Mouse (Mus musculus) gastrocnemius, postnatal 10 days (tissue): Measurements from ENCODE around the gene Pbxip1. TPM values are rescaled to one million over a fixed set of nuclear protein-coding genes. Genes with fewer than 3 reads are reported as not detected.

Source experiments
- DNase-seq: peaks from one replicate; pipeline ENCODE4 v3.0.0; 2021; ENCODE audit warnings: mixed read lengths
- long read RNA-seq, 2 experiments: library from polyadenylated mRNA; stranded (forward); transcript quantifications; one replicate each; pipeline ENCODE4 v2.0.0; 2021
- total RNA-seq, 2 experiments: library from RNA; stranded (reverse); gene quantifications; 2 replicates each; pipeline ENCODE4 v1.2.3; 2021

The Pbxip1 gene
- 100 to 1,000 TPM; 155 to 167 TPM for total RNA-seq
- long read RNA-seq, experiment 1, partial matches to known transcripts = 39 of 115 reads
- long read RNA-seq, experiment 1, other reads (novel, unspliced or antisense) = 76 of 115 reads
- long read RNA-seq, experiment 2, partial matches to known transcripts = 113 of 124 reads
- long read RNA-seq, experiment 2, other reads (novel, unspliced or antisense) = 11 of 124 reads

DNA sequence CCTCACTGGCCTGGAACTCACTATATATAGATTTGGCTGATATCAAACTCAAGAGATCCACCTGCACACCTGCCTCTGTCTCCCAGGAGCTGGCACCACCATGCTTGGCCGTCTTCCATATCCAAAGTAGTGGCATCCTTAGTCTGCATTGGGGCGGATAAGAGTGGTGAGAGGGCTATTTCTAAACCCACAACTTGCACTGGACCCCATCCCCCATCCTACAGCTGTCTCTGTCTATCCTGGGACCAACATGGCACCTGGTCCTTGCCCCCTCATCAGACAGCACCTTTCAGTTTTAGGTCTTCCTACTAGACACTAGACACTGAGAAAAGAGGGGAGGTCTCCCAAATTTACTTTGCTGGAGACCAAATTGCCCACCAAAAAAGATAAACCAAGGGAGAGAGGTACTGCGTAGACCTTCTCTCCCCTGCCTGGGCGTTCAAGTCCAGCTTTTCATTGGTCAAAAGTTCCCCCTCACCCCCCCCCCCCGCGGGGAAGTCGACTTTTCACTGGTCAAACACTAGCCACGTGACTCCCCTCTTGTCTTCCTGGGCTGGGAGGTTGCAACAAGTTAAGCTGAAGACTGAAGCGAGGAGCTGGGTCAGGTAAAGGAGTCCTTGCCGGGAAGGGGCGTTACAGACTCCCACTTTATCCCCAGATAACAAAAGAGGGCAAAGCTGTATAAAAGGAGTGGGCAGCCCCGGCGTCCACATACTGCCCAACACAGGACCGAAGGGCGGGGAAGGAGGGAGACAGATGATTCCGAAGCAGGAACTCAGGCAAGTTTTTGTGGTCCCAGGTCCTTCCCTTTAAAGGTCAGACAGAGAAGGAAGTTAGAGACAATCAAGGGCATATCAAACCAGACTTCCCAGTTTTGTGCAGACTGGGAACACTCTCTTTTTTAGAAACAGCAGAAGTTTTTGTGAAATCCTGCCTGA, at the start of gene Pbxip1:
Gene Pbxip1 (plus strand): TSS at position 531 of the 938 bp plus-strand sequence.
- peak; percentile 59 for DNase-seq

DNA sequence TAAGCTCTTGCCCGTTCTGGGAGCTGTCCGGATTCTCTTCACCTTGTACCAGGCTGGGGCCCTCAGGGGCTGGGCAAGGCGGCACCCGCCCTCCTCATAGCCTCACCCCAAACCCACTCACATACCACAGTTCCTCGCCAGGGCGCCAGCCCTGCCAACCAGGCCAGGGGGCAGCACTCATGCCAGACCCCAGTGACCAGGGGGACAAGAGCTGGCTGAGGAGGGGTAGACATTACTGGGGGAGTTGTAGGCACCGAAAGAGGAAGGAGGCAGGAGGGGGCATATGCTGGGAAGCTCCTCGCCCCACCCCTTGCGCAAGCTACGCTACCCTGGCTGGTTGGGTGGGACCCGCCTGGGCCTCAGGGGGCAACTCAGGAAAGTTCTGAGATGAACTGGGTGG, 48.9 kb upstream of the Pbxip1 start:
- DNase-seq = no peak

DNA sequence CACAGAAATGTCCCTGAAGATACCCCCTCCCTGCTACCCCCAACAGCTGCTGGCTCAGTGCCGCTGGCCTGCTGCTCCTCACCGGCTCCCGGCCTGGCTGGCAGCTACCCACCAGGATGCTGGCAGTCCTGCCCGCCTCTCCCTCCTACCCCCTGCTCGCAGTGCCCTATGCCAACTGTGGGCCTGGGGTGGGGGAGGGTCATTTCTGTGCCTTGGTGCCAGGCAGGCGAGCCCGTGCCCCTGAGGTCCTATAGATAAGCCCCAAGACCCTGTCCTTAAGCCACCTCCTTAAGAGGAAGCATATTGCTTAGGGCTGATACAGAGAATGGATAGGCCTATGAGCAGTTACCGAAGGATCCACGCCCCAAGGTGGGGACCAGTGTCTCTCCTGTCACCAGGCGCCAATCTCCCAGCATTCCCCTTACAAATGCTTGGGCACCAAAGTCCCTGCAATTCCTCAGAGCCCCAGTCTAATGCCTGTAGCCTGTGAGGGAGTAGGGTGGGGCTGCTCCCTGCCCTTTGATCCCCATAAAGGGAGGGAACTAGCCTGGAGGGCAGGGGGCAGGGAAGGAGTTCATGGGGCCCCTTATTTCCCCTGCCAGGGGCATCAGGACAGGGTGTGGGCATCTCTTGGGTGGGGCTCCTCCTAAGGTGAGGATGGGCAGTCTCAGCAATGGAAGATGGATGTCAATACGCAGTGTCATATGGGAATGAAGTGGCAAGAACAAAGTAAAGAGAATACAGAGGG, 48.2 kb upstream of the Pbxip1 start:
- DNase-seq = peak; percentile 79

DNA sequence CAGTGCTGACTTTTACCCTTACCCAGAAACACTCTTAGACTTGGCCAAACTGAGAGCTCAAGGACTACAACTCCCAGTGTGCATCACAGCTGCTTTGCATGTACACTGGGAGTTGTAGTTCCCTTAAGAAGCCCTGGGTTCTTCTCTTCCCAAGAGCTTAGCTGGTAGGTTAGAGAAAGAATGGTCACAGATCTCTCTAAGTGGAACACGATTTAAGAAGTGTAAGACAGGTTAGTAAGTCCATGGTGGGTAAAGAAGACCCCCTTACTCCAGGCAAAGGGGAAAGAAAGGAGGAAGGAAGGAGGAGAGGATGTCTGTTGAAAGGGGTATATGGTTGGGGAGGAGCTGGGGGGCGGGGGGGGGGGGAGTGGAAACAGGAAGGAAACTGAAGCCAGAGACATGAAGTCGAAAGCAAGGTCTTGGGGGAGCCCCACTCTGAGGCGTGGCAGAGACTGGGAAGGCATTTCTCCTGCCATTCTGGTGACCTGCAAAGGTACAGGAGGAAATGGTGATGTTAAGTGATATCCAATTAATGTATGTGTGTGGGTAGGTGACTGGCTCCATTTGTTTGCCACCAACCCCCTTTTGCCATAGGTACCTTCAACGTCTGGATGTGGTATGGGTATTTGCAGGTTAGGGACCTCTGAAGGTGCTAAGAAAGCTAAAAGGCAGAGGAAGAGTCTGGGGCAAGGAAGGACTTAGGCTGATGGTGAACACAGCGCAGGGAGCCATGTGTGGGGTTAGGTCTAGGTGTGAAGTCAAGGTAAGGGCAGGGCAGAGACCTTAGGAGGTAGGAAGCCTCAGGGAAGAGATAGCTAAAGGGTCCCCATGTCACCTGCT, 47.4 kb upstream of the Pbxip1 start:
- DNase-seq = no peak

DNA sequence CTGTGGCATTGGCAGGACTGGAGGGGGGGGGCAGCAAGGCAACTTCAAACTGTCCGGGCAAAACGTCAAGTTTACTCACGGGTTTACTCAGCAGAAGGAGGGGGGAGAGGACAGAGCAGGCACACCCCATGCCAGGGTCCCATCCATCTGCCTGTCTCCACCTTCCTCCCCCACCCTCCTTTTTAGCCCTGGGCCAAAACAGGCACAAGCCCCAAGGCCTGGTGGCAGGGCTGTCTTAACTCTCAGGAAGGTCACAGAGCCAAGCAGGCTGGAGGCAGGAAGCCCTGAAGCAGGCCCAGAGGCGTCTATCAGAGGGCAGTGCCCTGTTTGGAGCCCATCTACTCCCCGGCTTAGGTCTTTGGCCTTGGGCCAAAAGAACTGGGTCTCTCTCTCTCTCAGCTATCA, 46.4 kb upstream of the Pbxip1 start:
- DNase-seq = no peak

DNA sequence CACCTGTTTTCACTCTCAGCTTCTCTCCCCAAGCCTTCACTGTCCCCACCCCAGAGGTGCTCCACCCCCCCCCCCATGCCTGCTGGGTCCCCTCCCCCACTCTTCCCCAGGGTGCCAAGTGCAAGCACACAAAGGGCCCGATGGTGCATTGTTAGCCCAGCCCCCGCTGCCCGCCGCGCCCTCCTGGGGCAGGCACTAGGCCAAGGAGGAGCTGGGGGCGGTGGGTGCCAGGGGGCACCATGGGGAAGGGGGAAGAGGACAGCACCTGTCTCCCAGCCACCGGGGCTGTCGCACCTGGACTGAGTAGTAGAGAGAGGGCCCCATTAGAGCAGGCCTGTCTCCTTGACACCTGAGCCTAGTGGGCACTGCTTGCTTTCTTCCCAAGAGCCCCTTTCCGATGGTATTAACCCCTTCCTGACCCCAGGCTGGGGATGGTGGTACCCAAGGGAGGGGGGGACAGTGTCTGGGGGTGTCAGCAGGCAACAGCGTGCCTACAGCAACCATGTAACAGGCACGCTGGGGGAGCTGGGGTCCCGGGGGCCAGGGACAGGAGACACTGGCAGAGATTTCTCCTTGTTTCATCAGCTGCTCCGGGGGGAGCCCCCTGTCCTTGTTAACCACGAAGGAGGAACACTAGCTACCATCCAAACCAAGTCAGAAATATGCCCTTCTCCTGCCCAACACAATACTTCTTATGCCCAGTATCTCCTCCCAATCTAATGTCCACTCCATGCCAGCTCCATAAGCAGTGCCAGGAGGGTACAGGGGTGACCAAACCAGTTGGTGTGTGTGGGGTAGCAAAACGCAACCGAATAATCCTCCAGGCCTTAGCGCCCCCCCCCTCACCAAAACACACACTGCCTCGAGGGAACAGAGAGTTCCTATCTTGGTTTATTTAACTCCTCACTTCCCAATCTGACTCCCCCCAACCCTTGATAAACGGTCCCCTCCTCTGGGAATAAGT, 45.5 kb upstream of the Pbxip1 start:
- DNase-seq = no peak

DNA sequence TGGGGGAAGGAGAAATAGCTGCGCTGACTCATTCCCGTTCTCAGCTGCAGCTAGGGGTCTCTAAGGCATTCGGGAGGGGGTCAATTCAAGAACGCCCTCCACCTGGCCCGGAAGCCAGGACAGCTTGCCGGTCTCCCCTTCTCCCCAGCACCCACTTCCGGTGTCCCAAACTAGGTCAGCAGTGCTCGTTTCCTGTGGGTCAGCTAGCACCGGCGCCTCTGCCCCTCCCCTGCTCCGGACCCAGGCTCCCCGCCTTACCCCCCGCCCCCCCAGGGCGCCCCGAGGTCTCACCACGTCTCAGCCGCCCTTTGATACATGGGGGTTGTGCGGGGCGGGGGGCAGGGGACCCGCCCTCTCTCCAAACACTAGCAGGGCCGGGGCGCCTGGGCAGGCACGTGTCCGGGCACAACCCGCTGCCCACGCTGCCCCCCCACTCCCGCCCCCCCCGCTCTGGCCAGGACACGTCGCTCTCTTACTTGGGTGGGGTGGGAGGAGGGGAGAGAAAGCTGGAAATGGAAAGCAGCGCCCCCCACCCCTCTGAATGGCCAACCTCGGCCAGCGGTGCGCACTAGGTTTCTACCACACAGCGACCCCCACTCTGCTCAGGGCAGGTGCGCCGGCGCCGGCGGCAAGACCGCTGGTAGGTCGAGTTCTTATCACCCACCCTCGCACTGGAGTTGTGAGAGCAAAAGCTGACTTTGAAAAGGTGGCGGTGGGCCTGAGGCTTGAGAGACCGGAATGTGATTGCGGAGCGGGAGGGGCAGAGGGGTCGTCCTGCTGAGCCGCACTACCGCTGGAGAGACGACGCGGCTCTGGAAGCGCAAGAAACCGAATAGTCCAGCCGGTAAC, 44.6 kb upstream of the Pbxip1 start:
- DNase-seq = peak; percentile 61

DNA sequence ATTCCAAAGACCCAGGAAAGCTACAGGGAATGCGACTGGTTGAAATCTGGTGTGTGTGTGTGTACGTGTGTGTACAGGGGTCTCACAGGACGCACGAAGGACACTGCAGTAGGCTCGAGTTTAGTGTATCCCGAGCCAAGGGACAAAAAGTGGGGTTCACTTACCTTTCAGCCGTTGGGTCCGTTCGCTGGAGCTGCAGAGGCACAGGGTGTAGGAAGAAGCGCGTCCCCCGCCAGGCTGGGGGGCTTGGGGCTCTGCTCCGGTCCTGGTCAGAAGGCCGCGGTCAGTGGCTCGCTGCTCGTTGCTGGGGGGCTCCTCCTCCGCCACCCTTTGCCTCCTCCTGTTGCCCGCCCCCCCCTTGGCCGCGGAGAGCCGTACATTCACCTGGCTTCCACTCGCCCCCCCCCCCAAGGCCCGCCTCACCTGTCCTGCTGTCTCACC, 43.6 kb upstream of the Pbxip1 start:
- peak; percentile 48 for DNase-seq

DNA sequence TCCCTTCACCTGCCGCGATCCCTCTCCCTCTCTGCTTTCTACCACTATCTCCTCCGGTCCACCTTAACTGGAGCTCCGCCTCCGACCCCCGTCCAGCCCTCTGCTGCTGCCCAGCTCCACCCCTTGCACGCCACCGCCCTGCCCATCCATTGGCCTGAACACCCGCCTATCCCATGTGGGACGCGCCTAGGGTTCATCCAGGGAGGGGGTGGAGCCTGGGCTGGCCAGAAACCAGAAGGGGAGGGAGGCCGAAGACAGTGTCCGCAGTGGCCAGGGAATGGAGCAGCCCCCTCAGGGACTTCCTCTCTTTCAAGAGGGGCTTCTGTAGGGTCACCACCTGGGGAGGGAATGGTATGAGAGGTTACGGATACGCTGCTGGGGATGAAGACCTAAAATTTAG, 42.9 kb upstream of the Pbxip1 start:
- DNase-seq = peak; percentile 98

DNA sequence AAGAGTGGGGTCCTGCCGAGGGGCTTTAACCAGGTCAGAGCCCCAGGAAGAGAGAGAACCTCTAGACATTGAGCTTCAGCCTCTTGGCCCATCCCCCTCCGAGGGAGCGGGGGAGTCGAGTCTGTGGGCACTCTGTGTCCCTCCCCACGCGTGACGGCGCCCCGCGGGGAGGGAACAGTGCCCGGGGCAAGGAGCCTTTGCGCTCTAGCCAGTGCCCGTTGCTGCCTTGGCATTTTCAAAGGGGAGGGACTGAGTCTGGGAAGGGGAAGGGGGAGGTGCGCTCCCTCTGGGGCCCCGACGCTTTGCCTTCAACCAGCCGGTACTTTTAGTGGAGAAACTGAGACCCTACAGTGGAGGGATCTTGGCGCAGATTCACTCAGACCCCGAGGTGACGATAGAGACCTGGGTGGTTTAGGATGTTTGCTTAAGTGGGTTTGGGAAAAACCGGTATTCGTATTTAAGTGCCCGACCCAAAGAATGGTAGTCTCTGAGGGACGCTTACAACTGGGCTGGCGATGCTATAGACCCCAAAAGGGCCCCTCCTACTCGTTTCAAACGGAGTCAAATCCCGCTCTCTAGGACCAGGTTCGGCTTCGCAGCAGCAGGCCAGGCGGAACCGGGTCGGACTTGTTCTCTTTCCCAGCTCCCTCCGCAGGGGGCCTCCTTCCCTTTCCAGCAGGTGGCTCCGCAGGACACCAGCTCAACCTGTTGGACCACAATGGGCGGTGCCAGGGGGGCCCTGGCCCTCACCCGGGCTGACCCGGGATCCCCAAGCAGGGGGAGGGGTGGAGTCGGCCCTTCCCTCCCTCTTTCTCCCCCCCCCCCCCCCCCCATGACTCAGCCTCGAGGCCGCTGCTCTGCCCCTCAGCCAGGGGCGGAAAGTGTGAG, 42.3 kb upstream of the Pbxip1 start, which contains the start of gene Zbtb7b:
Gene Zbtb7b (minus strand): TSS at position 771 of the 888 bp plus-strand sequence.
- peak; percentile 80 for DNase-seq

DNA sequence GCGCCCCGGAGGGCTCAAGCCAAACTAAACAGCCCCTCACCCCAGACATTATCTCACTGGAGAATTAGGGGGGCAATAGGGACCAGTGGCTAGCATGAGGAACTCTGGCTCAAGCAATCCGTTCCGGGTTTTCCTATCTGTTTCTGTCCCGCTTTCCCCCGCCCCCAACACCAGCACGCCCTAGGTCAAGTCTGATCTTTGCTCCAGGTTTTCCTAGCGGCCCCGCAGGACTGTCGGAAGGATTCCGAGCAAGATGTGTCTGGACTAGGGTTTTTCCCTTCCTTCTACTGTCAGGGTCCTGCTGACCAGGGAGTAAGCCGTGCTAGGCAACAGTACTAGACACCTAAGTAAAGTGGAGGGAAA, 41.6 kb upstream of the Pbxip1 start:
- peak; percentile 76 for DNase-seq

DNA sequence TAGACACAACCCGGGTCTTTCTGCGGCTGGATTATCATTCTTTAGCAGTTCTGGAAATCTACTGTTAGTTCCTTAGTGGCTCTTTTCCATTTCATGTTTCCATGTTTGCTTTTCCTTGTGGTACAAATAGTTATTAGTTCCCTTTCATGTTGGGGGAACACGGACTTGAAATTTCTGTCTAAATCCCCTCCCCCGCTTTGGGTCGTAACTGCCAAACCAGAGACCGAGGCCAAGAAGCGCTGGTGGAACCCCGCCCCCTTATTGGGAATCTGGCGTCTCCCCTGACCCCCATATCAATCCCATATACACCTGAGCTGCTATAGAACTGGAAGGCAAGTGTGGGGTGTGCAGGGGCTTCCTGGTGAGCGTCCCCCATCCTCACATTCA, 41.1 kb upstream of the Pbxip1 start:
- no peak for DNase-seq

DNA sequence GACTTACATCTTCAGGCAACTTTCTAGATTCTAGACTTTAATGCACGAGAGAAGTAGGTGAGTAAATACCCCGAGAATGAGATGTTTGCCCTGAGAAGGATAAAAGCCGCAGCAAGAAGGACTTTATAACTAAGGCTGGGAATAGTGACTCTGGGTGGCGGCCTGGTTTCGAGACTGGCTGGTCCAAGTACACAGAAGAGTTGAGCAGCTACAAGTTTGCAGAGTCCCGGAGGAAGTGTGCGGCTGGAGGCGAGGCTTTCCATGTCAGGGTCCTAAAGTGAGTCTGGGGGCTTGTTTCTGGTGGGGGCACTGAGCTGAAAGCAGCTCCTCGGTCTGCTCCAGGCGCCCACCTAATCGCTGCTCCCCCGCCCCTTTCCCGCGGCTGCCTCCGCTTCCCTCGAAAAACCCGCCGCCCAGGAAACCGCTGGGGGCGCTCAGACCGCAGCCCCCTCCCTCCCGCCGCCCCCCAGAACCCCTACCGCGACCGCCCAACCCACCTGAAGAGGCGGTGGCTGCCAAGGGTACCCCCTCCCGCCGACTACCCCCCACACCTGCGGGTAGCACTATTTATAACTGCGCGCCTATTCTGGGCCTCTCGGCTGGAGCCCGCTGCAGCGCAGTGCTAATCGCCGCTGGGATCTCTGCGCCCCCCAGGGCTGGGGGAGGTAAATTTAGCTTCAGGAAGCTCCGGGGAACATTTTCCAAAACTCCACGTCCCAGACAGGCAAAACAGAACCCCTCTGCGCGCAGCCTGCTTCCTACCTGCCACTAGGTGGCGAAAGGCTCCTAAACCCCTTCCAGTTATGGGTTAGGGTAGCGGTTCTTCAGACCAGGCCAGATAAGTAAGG, 40.5 kb upstream of the Pbxip1 start:
- DNase-seq = peak; percentile 71

DNA sequence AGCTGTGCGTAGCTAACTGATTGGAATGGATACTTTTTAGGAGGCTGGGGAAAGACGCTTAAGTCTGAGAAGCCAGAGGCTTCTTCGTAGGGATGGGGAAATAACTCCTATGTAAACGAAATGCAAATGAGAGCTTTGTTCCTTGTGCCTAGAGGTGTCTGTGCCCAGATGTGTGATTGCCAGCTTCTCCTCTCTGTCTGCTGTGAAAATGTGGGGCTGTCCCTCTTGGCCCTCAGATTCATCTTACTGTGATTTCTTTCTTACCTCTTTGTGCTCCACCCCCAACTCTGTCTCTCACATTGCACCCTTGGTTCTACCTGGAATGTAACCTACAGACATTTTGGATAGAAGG, 39.9 kb upstream of the Pbxip1 start:
- no peak for DNase-seq

DNA sequence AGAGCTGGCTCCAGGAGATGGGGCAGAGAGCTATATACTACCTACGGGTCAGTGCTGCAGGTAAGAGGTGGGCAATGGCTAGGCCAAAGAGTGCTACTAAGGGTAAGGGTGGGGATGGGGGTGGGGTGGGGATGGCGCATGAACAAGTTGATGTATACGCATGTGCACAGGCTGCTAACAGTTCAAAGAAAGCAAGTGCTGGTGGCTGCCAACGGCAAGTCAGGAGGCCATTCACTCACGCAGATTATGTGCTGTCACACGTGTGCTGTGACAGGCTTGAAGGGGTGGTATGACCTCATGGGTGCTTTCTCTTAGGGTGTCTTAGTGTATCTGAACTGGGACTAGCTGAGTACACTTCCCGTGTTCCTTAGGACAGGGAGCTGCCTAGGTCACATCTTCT, 35.2 kb upstream of the Pbxip1 start:
- DNase-seq = no peak

DNA sequence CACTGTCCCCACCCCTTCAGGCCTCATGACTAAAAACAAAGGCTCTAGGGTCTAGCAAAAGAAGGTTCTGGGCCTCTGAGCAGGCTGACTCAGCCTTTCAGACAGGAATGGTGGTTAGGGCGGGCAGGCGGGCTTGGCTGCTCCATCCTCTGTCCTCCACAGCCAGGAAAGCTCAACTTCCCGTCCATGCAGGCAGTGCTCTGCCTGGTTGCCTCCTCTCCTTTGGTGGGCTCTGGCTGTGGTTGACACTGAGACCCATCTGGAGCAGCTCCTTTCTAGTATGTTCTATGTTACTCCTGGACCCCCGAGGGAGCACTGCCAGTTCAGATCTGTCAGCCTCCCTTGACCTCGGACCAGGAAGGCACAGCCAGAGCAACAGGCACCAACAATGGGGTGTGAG, 33.8 kb upstream of the Pbxip1 start, which contains the start of gene Lenep:
Gene Lenep (minus strand): TSS at position 101 of the 400 bp plus-strand sequence.
- no peak for DNase-seq

DNA sequence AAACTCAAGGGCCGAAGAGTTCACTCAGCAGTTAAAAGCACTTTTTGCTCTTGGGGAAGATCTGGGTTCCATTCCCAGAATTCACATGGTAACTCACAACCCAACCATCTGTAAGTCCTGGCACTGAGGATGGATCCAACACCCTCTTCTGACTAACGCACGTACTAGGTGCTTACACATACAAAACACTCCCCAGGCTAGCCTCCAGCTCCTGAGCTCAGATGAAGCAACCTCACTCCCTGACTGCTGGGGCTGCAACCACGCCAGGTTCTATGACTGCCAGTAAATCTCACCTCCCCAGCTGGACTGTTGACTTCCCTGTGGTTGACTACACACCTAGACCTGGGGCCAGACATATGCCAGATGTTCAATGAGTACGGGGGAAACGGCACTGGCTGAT, 29.6 kb upstream of the Pbxip1 start:
- DNase-seq = no peak

DNA sequence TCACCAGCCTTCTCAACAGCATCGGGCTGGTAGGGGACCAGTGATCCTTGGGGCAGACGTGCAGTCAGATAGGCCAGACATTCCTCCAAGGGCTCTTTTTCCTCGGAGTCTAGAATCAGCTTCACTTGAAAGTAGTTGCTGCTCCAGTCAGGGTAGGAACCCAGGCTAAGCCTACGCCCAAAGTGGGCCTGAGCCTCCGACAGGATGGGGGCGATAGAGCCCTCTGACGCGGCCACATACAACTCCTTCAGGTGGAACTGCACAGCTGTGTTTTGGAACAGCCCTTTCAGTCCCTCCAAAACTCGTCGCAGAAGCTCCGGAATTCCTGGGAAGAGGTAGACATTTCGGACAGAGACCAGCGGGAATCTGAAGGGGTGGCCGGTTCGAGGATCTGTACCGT, 28.1 kb upstream of the Pbxip1 start:
- DNase-seq = no peak
